Mouse (Mus musculus) layer of hippocampus, postnatal 10 days (tissue): ENCODE measurements around the gene Taar7b. TPM values are rescaled to one million over a fixed set of nuclear protein-coding genes. Genes with fewer than 3 reads are reported as not detected.

Experiments used
- DNase-seq, 2 experiments: peaks; one replicate each; pipeline ENCODE4 v3.0.0; 2021; ENCODE audit warnings: low spot score in 2 of 2
- long read RNA-seq: library from polyadenylated mRNA; stranded (forward); transcript quantifications from one replicate; pipeline ENCODE4 v2.0.0, GENCODE M21; 2023
- total RNA-seq, 2 experiments: library from RNA; stranded (reverse); gene quantifications; 2 replicates each; pipeline ENCODE4 v1.2.3; 2021

Gene Taar7b
- total RNA-seq, result not detected
- long read RNA-seq, result 0 reads

- DNase-seq, result no peak
Measured at GRCm38 (mm10) chr10:23999639-24000038, at the start of gene Taar7b. Gene Taar7b (plus strand): TSS chr10:23999939.

GRCm38 (mm10) chr10:23951714-23952113, 48.0 kb upstream of the Taar7b start:
- DNase-seq, result no peak

- DNase-seq, result no peak
Measured at GRCm38 (mm10) chr10:23959071-23959470, 40.7 kb upstream of the Taar7b start.

- DNase-seq, result no peak
Measured at GRCm38 (mm10) chr10:23960444-23960915, 39.3 kb upstream of the Taar7b start, which contains the start of gene Taar4. Gene Taar4 (plus strand): TSS chr10:23960494.

- no peak for DNase-seq
Measured at GRCm38 (mm10) chr10:23963444-23963843, 36.3 kb upstream of the Taar7b start.

- no peak for DNase-seq
Measured at GRCm38 (mm10) chr10:23964921-23965610, 34.7 kb upstream of the Taar7b start.

- no peak for DNase-seq
Measured at GRCm38 (mm10) chr10:23970656-23971165, 29.0 kb upstream of the Taar7b start, which contains the start of gene Taar5. Gene Taar5 (plus strand): TSS chr10:23970706.

GRCm38 (mm10) chr10:23971256-23971655, 28.5 kb upstream of the Taar7b start:
- no peak for DNase-seq

- DNase-seq, result no peak
Measured at GRCm38 (mm10) chr10:23977958-23978357, 21.8 kb upstream of the Taar7b start.

GRCm38 (mm10) chr10:23978901-23979705, 20.6 kb upstream of the Taar7b start:
- DNase-seq, result peak; percentile 80 to 84

GRCm38 (mm10) chr10:23985546-23985945, 14.2 kb upstream of the Taar7b start, which contains the start of gene Taar6:
Gene Taar6 (minus strand): TSS chr10:23985646.
- DNase-seq, result no peak

GRCm38 (mm10) chr10:23986419-23986818, 13.3 kb upstream of the Taar7b start:
- DNase-seq, result no peak

- no peak for DNase-seq
Measured at GRCm38 (mm10) chr10:23993381-23993780, 6.4 kb upstream of the Taar7b start, which contains the start of gene Taar7a. Gene Taar7a (minus strand): TSS chr10:23993481.

GRCm38 (mm10) chr10:24006442-24006841, 6.7 kb downstream of the Taar7b start:
- DNase-seq, result no peak

GRCm38 (mm10) chr10:24007034-24007433, 7.3 kb downstream of the Taar7b start:
- DNase-seq, result no peak

- no peak for DNase-seq
Measured at GRCm38 (mm10) chr10:24008143-24008542, 8.4 kb downstream of the Taar7b start.

GRCm38 (mm10) chr10:24026922-24027321, 27.2 kb downstream of the Taar7b start, which contains the start of gene Taar7d:
Gene Taar7d (plus strand): TSS chr10:24027222.
- DNase-seq, result no peak

- no peak for DNase-seq
Measured at GRCm38 (mm10) chr10:24031347-24031746, 31.6 kb downstream of the Taar7b start.

GRCm38 (mm10) chr10:24037314-24037713, 37.6 kb downstream of the Taar7b start, which contains the start of gene Taar7e:
Gene Taar7e (plus strand): TSS chr10:24037614.
- no peak for DNase-seq

- DNase-seq, result no peak
Measured at GRCm38 (mm10) chr10:24040120-24040869, 40.6 kb downstream of the Taar7b start.

GRCm38 (mm10) chr10:24049210-24049609, 49.5 kb downstream of the Taar7b start, which contains the start of gene Taar7f:
Gene Taar7f (plus strand): TSS chr10:24049510.
- DNase-seq, result no peak
